Mouse (Mus musculus) brain, embryonic 18.5 days (tissue): ENCODE measurements around the gene Dynll1.
"Not testable (repeated sequence)": the region's sequence is repeated elsewhere in the genome, so short reads cannot be mapped to it uniquely, and the experiment has no call there.

Source experiments
- DNase-seq: peaks from one replicate; pipeline ENCODE4 v3.0.0-alpha.2; 2012; ENCODE audit warnings: low read depth, low spot score

The Dynll1 gene

DNA sequence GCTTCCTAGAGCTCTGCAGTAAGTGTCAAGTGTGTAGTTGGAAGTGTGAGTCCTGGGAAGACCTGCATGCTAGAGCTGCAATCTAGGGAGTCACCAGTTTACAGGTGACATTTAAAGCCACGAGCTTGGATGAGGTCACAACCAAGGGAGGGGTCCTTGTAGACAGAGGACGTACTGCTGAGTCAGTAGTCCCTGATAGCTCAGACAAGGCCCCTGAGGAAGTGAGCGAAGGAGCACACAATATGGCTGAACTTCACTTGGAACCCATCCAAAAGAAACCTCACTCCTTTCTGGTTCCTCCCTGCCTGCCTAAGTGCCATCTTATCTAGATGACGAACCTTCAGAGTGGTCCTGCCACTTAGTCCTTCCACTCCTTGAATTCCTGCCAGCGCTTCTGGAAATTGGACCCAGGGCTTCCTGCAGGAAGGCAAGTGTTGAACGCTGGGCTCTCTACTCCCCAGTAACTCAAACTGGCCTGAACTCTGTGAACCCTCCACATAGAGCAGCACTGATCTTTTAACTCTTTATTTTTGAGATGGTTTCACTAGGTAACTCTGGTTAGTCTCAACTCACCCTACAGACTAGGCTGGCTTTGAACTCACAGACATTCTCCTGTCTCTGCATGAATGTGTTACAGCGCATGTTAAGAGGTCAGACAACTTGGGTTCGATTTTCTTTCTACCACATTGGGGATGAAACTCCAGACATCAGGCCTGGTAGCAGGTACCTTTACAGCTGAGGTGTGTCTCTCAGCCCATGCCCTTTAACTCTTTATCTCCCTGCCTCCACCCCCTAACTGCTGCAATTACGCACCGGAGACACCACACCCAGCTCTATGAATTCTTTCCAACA, 12.2 kb upstream of the Dynll1 start:
- DNase-seq, result no peak

GRCm38 (mm10) chr5:115312354-115312753, 11.6 kb upstream of the Dynll1 start:
- no peak for DNase-seq

DNA sequence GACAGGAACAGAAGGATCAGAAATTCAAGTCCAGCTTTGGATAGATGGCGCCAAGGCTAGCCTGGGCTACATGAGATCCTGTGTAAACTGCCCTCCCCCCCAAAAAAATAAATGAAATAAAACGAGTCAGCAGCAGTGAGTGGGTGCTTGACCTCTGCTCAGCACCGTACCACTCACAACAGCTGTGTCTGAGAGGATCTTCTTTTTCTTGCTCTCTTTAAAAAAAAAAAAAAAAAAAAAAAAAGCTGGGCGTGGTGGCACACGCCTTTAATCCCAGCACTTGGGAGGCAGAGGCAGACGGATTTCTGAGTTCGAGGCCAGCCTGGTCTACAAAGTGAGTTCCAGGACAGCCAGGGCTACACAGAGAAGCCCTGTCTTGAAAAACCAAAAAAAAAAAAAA, 1.4 kb upstream of the Dynll1 start:
- not testable (repeated sequence) for DNase-seq

DNA sequence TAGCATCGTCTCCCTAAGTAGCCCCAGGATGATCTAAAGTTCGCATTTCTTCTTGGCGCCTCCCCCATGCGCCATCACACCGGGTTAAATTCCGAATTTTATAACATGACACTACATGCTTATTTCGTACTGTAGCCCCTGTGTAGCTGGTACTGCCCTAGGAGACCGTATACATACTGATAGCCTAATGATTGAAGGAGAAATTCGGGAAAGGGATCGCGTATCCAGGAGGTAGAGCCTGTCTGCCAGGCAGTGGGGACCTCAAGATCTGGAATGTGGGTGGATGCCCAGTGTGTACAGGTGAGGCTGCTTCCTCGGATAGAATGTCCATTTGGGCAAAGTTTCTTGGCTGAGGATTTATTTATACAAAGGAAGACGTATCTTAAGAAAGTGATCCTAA, 816 bp upstream of the Dynll1 start:
- DNase-seq, result no peak

DNA sequence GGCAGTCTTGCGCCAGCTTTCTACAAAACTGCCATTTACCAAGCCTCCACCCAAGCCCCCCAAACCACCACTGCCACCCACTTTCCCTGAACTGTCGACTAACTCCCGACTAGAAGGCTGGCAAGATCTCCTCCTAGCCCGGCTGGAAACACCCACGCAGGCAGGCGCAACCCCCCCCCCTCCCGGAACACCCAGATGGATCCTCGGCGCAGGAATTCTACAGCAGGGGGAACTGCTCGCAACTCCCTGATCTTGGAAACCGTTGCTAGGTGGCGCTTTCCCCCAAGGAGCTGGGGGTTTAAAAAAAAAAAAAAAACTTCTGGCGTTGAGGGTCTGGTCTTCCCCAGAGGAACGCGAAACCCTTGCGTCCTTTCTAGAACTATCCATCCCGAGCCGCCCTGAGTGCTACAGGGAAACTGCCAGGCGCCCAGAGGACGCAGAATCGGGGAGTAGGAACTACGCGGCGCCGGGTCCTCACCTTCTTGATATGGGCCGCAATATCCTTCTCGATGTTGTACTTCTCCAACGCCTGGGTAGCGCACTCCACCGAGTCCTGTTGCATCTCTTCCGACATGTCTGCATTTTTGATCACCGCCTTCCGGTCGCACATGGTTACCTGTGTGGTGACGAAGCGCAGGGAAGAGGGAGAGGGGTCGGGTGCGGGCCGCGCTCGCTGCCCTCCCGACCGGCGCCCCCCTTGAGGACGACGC, 609 bp downstream of the Dynll1 start:
- peak; percentile 80 for DNase-seq

- DNase-seq, result no peak
Measured at GRCm38 (mm10) chr5:115296347-115296746, 4.5 kb downstream of the Dynll1 start.

- DNase-seq, result no peak
Measured at GRCm38 (mm10) chr5:115294173-115294572, 6.6 kb downstream of the Dynll1 start.

DNA sequence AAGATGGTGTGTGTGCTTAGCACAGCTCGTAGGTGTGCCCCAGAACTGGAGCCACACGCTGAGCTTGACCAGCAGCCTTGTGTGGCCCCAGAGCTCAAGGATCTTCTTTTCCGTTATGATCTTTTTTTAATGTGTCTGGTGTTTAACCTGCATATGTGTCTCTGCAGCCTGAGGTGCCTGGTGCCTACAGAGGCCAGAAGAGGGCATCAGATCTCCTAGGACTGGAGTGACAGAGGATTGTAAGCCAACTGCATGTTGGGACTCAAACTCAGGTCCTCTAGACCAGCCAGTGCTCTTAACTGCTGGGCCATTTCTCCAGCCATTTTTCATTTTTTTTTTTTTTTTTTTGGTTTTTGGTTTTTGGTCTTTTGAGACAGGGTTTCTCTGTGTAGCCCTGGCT, 16.1 kb downstream of the Dynll1 start:
- no peak for DNase-seq

DNA sequence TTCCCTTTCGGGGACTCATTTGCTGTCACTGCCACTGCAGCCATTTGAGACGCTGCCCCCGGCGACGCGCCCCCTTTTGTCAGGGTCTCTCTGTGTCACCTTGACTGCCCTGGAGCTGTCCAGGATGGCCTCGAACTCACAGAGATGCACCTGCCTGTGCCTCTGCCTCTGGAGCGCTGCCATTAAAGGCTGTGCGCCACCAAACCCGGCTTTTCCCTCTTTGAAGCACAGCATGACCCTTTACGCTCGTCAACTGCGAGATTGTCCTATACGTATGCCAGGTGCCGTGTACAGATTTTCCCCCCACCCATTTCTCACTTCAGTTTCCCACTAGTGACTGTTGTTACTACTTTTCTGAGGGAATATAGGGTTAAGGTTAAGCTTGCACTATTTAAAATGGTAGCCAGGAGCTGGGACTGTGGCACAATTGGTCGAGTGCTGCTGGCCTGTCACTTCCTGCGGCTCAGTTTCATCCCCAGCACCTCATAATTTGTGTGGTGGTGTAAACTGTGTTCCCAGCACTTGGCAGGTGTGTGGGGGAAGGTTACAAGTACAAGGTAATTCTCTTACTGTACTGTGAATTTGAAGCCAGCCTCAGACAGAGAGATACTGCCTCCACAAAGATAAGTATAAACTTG, 20.6 kb downstream of the Dynll1 start:
- no peak for DNase-seq

DNA sequence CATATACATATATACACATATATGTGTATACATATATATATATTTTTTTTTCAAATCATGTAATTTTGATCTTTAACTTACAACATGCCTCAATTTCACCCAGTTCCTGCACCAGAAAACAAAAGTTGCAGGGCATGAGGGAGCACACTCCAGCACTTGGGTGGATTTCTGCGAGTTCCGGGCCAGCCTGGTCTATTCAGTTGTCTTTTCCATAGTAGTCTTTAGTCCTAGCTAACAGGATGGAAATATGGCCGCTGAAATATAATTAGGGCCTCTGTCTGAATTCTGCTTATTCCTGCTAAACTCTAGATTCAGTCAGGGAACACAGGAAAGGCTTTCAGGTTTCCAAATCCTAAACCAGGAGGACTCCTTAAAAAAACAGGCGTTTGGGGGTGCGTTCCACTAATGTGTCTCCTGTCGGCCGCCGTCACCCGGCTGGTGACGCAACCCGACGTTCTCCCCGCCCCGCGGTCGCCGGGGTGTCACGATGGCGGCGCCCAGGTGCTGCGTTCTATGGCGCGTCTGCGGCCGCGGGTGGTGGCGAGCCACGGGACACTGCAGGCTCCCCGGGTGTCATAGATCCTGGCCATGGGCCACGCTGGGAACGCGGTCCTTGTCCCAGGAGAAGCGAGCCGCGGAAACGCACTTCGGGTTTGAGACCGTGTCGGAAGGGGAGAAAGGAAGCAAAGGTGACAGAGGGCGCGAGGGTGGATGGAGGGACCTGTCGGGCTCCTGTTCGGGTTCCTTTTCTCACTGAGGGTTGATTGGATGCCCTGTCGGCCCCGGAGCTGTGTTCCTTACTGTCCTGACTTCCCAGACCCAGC, 21.4 kb downstream of the Dynll1 start, which contains the start of gene Coq5:
Gene Coq5, plus strand, starts transcription at position 441 of the 824 bp plus-strand sequence.
- DNase-seq, result no peak

DNA sequence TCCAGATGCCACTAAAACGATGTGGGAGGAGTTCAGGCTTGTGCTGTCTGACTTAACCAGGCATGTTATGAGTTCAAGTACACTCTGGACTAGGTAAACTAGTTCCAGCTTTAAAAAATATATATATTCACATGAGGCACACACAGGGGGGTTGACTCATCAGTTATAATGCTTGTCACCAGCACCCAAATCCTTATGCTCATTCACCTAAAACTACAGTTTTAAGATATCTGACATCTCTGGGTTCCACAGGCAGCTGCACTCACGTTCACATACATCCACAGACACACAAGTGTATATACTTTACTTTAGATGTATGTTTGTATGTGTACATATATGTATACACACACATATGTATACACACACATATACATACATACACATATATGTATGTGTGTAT, 22.0 kb downstream of the Dynll1 start:
- no peak for DNase-seq

- DNase-seq, result no peak
Measured at GRCm38 (mm10) chr5:115278053-115278452, 22.7 kb downstream of the Dynll1 start.

DNA sequence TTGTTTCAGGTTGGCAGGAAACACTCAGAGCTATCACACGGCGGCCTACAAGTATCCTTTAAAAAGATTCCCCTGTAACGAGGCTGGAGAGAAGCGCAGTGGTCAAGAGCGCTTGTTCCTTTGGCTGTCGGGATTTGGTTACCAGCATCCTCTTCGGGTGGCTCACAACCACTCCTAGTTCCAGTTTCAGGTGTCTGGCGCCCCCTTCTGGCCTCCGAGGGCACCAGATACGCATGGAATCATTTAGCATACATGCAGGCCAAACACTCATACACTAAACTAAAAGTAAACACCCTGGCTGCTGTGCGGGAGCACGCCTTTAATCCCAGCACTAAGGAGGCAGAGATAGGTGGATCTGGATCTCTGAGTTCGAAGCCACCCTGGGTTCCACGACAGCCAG, 24.8 kb downstream of the Dynll1 start:
- no peak for DNase-seq

DNA sequence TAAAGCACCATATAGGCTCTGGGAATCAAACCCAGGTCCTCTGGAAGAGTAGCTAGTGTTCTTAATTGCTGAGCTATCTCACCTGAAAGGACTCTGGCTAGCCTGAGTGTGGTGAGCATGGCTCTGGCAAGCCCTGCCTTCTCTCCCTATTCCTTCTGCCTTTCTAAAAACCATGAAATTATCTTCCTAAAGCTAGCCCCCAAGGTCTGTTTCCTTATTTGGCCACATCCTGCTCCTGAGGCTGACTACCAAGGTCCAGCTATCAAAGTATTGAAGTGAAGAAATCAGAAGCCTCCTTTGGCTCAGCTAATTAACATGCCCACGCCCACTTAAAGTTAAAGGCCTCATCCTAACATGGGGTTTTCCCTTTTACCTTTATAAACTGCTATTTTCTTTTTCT, 26.0 kb downstream of the Dynll1 start:
- no peak for DNase-seq

GRCm38 (mm10) chr5:115274353-115274752, 26.4 kb downstream of the Dynll1 start:
- DNase-seq, result no peak

- no peak for DNase-seq
Measured at GRCm38 (mm10) chr5:115273549-115274135, 27.2 kb downstream of the Dynll1 start.

- DNase-seq, result peak; percentile 95
Measured at GRCm38 (mm10) chr5:115272812-115273548, 27.8 kb downstream of the Dynll1 start, which contains the start of gene Rnf10. TSS of gene Rnf10 (minus strand) at chr5:115272898.

DNA sequence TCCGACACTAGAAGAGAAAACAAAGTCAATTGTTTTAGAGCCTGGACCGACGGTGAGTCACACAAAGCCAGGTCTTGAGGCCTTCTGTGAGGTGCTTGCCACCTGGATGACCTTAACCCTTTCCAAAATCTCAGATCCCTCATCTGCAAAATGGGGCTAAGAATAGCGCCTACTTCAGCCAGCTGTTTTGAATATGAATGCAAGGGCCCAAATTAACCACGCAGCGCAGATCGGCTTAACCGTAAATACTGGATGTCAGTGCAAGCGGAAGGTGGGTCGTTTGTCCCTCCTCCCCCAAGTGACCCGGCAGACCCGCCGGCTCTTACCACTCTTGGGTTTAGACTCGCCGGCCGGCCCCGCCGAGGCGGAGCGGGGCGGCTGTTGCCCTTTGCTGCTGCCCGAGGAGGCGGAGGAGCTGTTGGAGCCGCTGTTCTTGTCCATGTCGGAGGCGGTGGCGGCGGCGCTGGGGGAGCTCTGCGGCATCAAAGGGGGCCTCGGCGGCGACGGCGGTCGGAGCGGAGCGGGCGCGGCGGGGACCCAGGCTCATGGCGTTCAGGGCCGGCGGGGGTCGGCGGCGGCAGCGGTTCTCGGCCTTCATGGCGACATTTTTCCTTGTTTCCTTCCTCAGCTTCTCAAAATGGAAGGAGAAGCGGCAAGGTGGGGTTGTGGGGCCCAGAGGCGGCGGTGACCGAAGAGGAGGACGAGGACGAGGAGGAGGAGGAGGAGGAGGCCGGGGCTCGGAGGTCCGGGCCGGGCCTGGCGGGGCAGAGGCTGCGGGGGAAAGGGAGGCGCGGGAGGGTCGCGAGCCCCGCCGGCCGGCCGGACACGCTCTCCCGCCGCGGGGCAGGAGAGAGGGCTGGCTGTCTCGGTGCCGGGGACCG, 28.6 kb downstream of the Dynll1 start:
- DNase-seq, result no peak

- DNase-seq, result no peak
Measured at GRCm38 (mm10) chr5:115269969-115270368, 30.8 kb downstream of the Dynll1 start.
